Mouse (Mus musculus) heart, postnatal 14 days (tissue): ENCODE data around the gene Myo1a. TPM values are rescaled to one million over a fixed set of nuclear protein-coding genes. Genes with fewer than 3 reads are reported as not detected.
A peak's percentile ranks its signal among the peaks of the same experiment; 100 is the strongest.
"Not testable (repeated sequence)": the region's sequence is repeated elsewhere in the genome, so short reads cannot be mapped to it uniquely, and the experiment has no call there.

Experiments used
- DNase-seq, 2 experiments: peaks; one replicate each; pipeline ENCODE4 v3.0.0; 2021 to 2022
- intact Hi-C: fragments of 180-260 bp; cut with DNase I; formaldehyde crosslinking; loops from one replicate; pipeline ENCODE4 v1.15.1; 2025
- total RNA-seq, 2 experiments: library from RNA; stranded (reverse); gene quantifications; 2 replicates each; pipeline ENCODE4 v1.2.3; 2021

Myo1a gene
- total RNA-seq, 2 experiments from 2014 or later: 0.15 TPM; not detected in 1

GRCm38 (mm10) chr10:127750136-127750777 is 45.3 kb downstream of the Myo1a start:
- intact Hi-C loops: no loop called here
- DNase-seq: no peak

- intact Hi-C loops: no loop called here
Measured at GRCm38 (mm10) chr10:127751548-127751947, 46.6 kb downstream of the Myo1a start, which contains the start of gene Gpr182. Gpr182 (minus strand) TSS chr10:127751732.

GRCm38 (mm10) chr10:127754566-127755166 is 49.7 kb downstream of the Myo1a start:
- peak in 1 of 2 experiments; percentile 36 for DNase-seq
- intact Hi-C loops: no loop called here

More at GRCm38 (mm10) chr10:127751548-127751947, 46.6 kb downstream of the Myo1a start, which contains the start of gene Gpr182:
- peak; percentile 42 to 47 for DNase-seq

- intact Hi-C loops: no loop called here
- DNase-seq: no peak
Measured at GRCm38 (mm10) chr10:127755246-127755645, 50.3 kb downstream of the Myo1a start.

- DNase-seq: peak; percentile 33 to 34
- intact Hi-C loops: no loop called here
Measured at GRCm38 (mm10) chr10:127755770-127756468, 50.9 kb downstream of the Myo1a start.

- intact Hi-C loops: no loop called here
- no peak for DNase-seq
Measured at GRCm38 (mm10) chr10:127759181-127760110, 54.5 kb downstream of the Myo1a start, which contains the start of the genes Rdh1 and Rdh16f1. Rdh1 (plus strand) TSS chr10:127759721. Rdh16f1 (plus strand) TSS chr10:127759787.

GRCm38 (mm10) chr10:127762926-127763325 is 58.0 kb downstream of the Myo1a start:
- intact Hi-C loops, DNase-seq: not testable (repeated sequence)

GRCm38 (mm10) chr10:127763914-127764680 is 59.1 kb downstream of the Myo1a start:
- DNase-seq: no peak

GRCm38 (mm10) chr10:127766564-127766963 is 61.6 kb downstream of the Myo1a start:
- intact Hi-C loops: no loop called here
- no peak for DNase-seq

More at GRCm38 (mm10) chr10:127763914-127764680, 59.1 kb downstream of the Myo1a start:
- intact Hi-C loops: no loop called here

Other genes starting within 250 kb of the Myo1a start
- 1 to 10 TPM in 1 of 2 experiments, under 1 TPM in 1; 0.88 to 2.1 TPM for gene Stac3, start 203.5 kb upstream of the Myo1a start, total RNA-seq
- gene Ndufa4l2, start 190.2 kb upstream of the Myo1a start, total RNA-seq: 10 to 100 TPM; 38.3 TPM
- gene Shmt2, start 182.7 kb upstream of the Myo1a start, total RNA-seq: 10 to 100 TPM; 38.3 to 39.2 TPM
- 1 to 10 TPM; 1.1 TPM for gene Nxph4, start 170.6 kb upstream of the Myo1a start, total RNA-seq
- gene Lrp1, start 84.0 kb upstream of the Myo1a start, total RNA-seq: 100 to 1,000 TPM in 1 of 2 experiments, 10 to 100 TPM in 1; 85.0 to 105 TPM
- 10 to 100 TPM; 46.9 to 49.9 TPM for gene Stat6, start 62.2 kb upstream of the Myo1a start, total RNA-seq
- gene Nemp1, start 38.3 kb upstream of the Myo1a start, total RNA-seq: 1 to 10 TPM; 4.2 to 4.7 TPM
- 1 to 10 TPM; 8.0 TPM for gene Nab2, start 36.6 kb upstream of the Myo1a start, total RNA-seq
- gene Tac2, start 19.3 kb downstream of the Myo1a start, total RNA-seq: not detected
- gene Zbtb39, start 34.4 kb downstream of the Myo1a start, total RNA-seq: 1 to 10 TPM; 7.5 to 8.3 TPM
- gene Gpr182, start 46.6 kb downstream of the Myo1a start, total RNA-seq: 1 to 10 TPM; 3.4 to 4.6 TPM
- under 1 TPM in 1 of 2 experiments, not detected in 1; 0.05 TPM for gene Rdh1, start 54.6 kb downstream of the Myo1a start, total RNA-seq
- gene Rdh16f1, start 54.6 kb downstream of the Myo1a start, total RNA-seq: under 1 TPM; 0.15 to 0.22 TPM
- gene Rdh9, start 71.2 kb downstream of the Myo1a start, total RNA-seq: not detected
- gene Rdh16, start 96.0 kb downstream of the Myo1a start, total RNA-seq: not detected
- gene Rdh19, start 144.8 kb downstream of the Myo1a start, total RNA-seq: not detected
- gene Rdh16f2, start 161.3 kb downstream of the Myo1a start, total RNA-seq: not detected
- gene Rdh7, start 183.6 kb downstream of the Myo1a start, total RNA-seq: not detected
- gene Sdr9c7, start 193.3 kb downstream of the Myo1a start, total RNA-seq: under 1 TPM in 1 of 2 experiments, not detected in 1; 0.07 TPM